Mouse (Mus musculus) liver, postnatal 0 days (tissue): Measurements from ENCODE around the gene Gm2696. TPM values are rescaled to one million over a fixed set of nuclear protein-coding genes. Genes with fewer than 3 reads are reported as not detected.
"Not testable (repeated sequence)": the region's sequence is repeated elsewhere in the genome, so short reads cannot be mapped to it uniquely, and the experiment has no call there.

Experiments used
- ATAC-seq: fragments of 200-750 bp; cut with Nextera tagmentation; 2 replicates; pipeline ENCODE4 v1.8.0; 2017; ENCODE audit warnings: mild to moderate bottlenecking, moderate library complexity
- DNase-seq: peaks from one replicate; pipeline ENCODE4 v3.0.0-alpha.2; 2016
- H3K27ac ChIP-seq: fragments of 300-500 bp; sonication (generic); 2 replicates; pipeline ENCODE4 v1.5.1; 2014; ENCODE audit warnings: antibody characterized with exemption, moderate library complexity, mild to moderate bottlenecking, low read depth
- H3K27me3 ChIP-seq: fragments of 300-500 bp; sonication (generic); 2 replicates; pipeline ENCODE4 v1.6.1; 2014; ENCODE audit warnings: low read length, control low read depth, mixed read lengths; ENCODE audit not compliant: insufficient read depth
- H3K36me3 ChIP-seq: fragments of 300-500 bp; sonication (generic); replicated peaks from 2 replicates; pipeline ENCODE4 v1.6.1; 2014; ENCODE audit warnings: mild to moderate bottlenecking, control low read depth, low read length, moderate library complexity, mixed read lengths; ENCODE audit not compliant: insufficient read depth
- H3K4me1 ChIP-seq: fragments of 300-500 bp; sonication (generic); 2 replicates; pipeline ENCODE4 v1.6.1; 2014; ENCODE audit warnings: antibody characterized with exemption, mild to moderate bottlenecking, control low read depth; ENCODE audit not compliant: insufficient read depth
- H3K4me2 ChIP-seq: fragments of 300-500 bp; sonication (generic); 2 replicates; pipeline ENCODE4 v1.6.1; 2014; ENCODE audit warnings: low read depth, mild to moderate bottlenecking, low read length, moderate library complexity, mixed read lengths
- H3K4me3 ChIP-seq: fragments of 300-500 bp; sonication (generic); 2 replicates; pipeline ENCODE4 v1.5.1; 2014; ENCODE audit warnings: low read depth, low read length
- H3K9ac ChIP-seq: fragments of 300-500 bp; sonication (generic); replicated peaks from 2 replicates; pipeline ENCODE4 v1.6.1; 2014; ENCODE audit warnings: mild to moderate bottlenecking, moderate library complexity
- H3K9me3 ChIP-seq: fragments of 300-500 bp; sonication (generic); 2 replicates; pipeline ENCODE4 v1.6.1; 2016; ENCODE audit warnings: mild to moderate bottlenecking, control low read depth, low read length, mixed read lengths
- CTCF ChIP-seq: sonication (generic); IDR thresholded peaks from 2 replicates; pipeline ENCODE4 v1.5.1; 2016; ENCODE audit warnings: antibody characterized with exemption, low read depth
- EP300 ChIP-seq: IDR thresholded peaks from 2 replicates; pipeline ENCODE4 v1.6.1; 2016; ENCODE audit warnings: antibody characterized with exemption, low read depth, mild to moderate bottlenecking
- WGBS: fragments of 180-500 bp; shearing (Covaris S2); extraction: QIAGEN DNeasy Blood & Tissue Kit; methylation state at CpG from one replicate; pipeline ENCODE4 v1.1.7; 2014; ENCODE audit not compliant: insufficient replicate concordance; 5-methylcytosine and 5-hydroxymethylcytosine counted together
- polyA plus RNA-seq: library from polyadenylated mRNA; unstranded; fragments of >200 nt; fragmentation: Nextera tagmentation; extraction: Ambion mirVana; gene quantifications from 2 replicates; pipeline ENCODE4 v1.2.1, GENCODE M21; 2015

The Gm2696 gene
- polyA plus RNA-seq, 1 experiment from 2014 or later: not detected

DNA sequence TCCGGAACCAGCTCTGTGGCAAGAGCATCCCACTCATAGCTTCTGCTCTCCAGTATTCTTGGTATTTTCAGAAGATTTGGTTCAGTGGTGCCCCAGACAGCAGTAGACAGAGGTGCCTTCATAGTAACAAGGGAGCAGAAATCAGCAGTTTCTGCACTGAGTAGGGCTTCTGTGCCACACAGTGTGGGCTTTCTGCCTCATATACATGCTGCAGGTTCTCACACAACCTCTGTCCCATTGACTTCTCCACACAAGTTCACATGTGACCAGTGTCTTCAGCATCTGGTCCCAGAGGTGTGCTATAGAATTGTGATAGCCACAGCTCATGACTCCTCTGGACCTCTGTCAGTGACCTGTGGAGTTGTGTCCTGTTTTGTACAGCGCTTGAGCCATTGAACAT lies 25.9 kb upstream of the Gm2696 start:
- H3K9me3 ChIP-seq: no peaks in the 10 kb centered on the region
- no peak for TF ChIP-seq CTCF
- TF ChIP-seq EP300: no peak
- no peaks in the 10 kb centered on the region for H3K4me1 ChIP-seq
- H3K27ac ChIP-seq: no peak overlapping the region
- WGBS: 60% methylated on average over 2 of the region's 2 CpGs
- no peak for ATAC-seq
- no peak for DNase-seq
- H3K4me2 ChIP-seq: no peak overlapping the region
- H3K4me3 ChIP-seq: no peak overlapping the region
- H3K36me3 ChIP-seq: no peaks in the 10 kb centered on the region
- H3K9ac ChIP-seq: no peak overlapping the region
- no peaks in the 10 kb centered on the region for H3K27me3 ChIP-seq

- Histone ChIP-seq H3K4me1 (no peaks in the 10 kb centered on the region), H3K9me3 (no peaks in the 10 kb centered on the region), H3K9ac (no peak within 1 kb of the TSS), H3K4me3 (no peak within 1 kb of the TSS), H3K27ac (no peak within 1 kb of the TSS), H3K36me3 (no peaks in the 10 kb centered on the region), H3K27me3 (no peaks in the 10 kb centered on the region), H3K4me2 (no peak within 1 kb of the TSS)
- TF ChIP-seq EP300: no peak
- no peak for TF ChIP-seq CTCF
- no peak for ATAC-seq
- WGBS: 34% methylated on average over 2 of the region's 2 CpGs
- DNase-seq: no peak
Observed at GRCm38 (mm10) chr10:77794976-77795375, 19.5 kb upstream of the Gm2696 start, which contains the start of gene Gm9639. Gene Gm9639, minus strand, starts transcription at chr10:77795076.

- WGBS: 29% methylated on average over 3 of the region's 3 CpGs
- Histone ChIP-seq H3K9ac (no peak overlapping the region), H3K9me3 (no peaks in the 10 kb centered on the region), H3K27me3 (no peaks in the 10 kb centered on the region), H3K4me3 (no peak overlapping the region), H3K36me3 (no peaks in the 10 kb centered on the region), H3K4me2 (no peak overlapping the region), H3K4me1 (no peaks in the 10 kb centered on the region), H3K27ac (no peak overlapping the region)
- TF ChIP-seq EP300 (no peak), CTCF (no peak)
- no peak for DNase-seq
- no peak for ATAC-seq
Observed at GRCm38 (mm10) chr10:77797677-77798076, 16.8 kb upstream of the Gm2696 start.

GRCm38 (mm10) chr10:77798164-77798920 lies 16.1 kb upstream of the Gm2696 start:
- whole genome bisulfite sequencing: 72% methylated on average over 2 of the region's 3 CpGs
- not testable (repeated sequence) for H3K4me1 ChIP-seq, ATAC-seq, H3K9me3 ChIP-seq, H3K9ac ChIP-seq, H3K36me3 ChIP-seq, H3K4me2 ChIP-seq, DNase-seq, H3K4me3 ChIP-seq, H3K27ac ChIP-seq, H3K27me3 ChIP-seq

GRCm38 (mm10) chr10:77798921-77799508 lies 15.5 kb upstream of the Gm2696 start, which contains the start of gene Gm19668:
Gene Gm19668, minus strand, starts transcription at chr10:77799133.
- no peaks in the 10 kb centered on the region for H3K4me1 ChIP-seq
- ATAC-seq: no peak
- no peak within 1 kb of the TSS for H3K27ac ChIP-seq

DNA sequence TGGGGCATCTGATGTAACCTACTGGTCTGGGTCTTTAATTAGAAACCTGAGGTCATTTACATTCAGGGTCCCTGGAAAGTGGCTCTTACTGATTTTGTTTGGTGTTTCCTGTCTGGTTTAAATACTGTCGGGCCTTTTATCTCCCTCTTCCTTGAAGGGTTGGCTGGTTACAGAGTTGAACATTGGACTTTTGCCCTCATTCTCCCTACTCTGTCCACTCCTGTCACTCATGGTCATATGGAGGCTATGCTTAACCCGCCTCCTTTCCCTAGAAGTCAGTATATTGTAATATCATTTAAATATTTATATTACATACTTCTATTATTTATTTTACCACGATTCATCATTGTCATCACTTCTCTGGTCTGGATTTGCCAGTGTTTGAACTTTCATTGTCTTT lies 10.4 kb upstream of the Gm2696 start:
- H3K36me3 ChIP-seq: no peaks in the 10 kb centered on the region
- no peaks in the 10 kb centered on the region for H3K9me3 ChIP-seq
- ATAC-seq (no peak), DNase-seq (no peak)
- H3K9ac ChIP-seq: no peak overlapping the region
- no peak overlapping the region for H3K4me2 ChIP-seq
- H3K27me3 ChIP-seq: no peaks in the 10 kb centered on the region
- WGBS: 47% methylated on average over 3 of the region's 3 CpGs
- no peak for TF ChIP-seq EP300
- no peak for TF ChIP-seq CTCF
- H3K27ac ChIP-seq: no peak overlapping the region
- no peaks in the 10 kb centered on the region for H3K4me1 ChIP-seq
- no peak overlapping the region for H3K4me3 ChIP-seq

More at GRCm38 (mm10) chr10:77798921-77799508, 15.5 kb upstream of the Gm2696 start, which contains the start of gene Gm19668:
- 59% methylated on average over 8 of the region's 8 CpGs for WGBS
- no peak within 1 kb of the TSS for H3K9ac ChIP-seq
- H3K36me3 ChIP-seq: no peaks in the 10 kb centered on the region
- TF ChIP-seq CTCF (no peak), EP300 (no peak)
- DNase-seq: no peak
- H3K9me3 ChIP-seq: no peaks in the 10 kb centered on the region
- H3K27me3 ChIP-seq: no peaks in the 10 kb centered on the region
- H3K4me2 ChIP-seq: no peak within 1 kb of the TSS
- no peak within 1 kb of the TSS for H3K4me3 ChIP-seq
